Mouse (Mus musculus) MEL (cell line): ENCODE data around the gene Nudc. TPM values are rescaled to one million over a fixed set of nuclear protein-coding genes. Genes with fewer than 3 reads are reported as not detected.

ENCODE experiments used
- DNase-seq: peaks from one replicate; pipeline ENCODE4 v3.0.0; 2011; ENCODE audit warnings: low read depth, low spot score
- H3K27ac ChIP-seq: 2 replicates; pipeline ENCODE4 v1.5.1; 2012; ENCODE audit warnings: low read depth, mild to moderate bottlenecking, control low read depth, low read length, moderate library complexity; ENCODE audit not compliant: control insufficient read depth
- H3K27me3 ChIP-seq, 2 experiments: fragments of 150-350 bp in 1 of 2; sonication (generic) in 1 of 2; 2 replicates each; pipeline ENCODE4 v1.6.1; 2012; ENCODE audit warnings: low read length in 2 of 2, mild to moderate bottlenecking in 2 of 2, improper control_type of control experiment in 1 of 2, moderate library complexity in 1 of 2; ENCODE audit not compliant: insufficient read depth in 2 of 2, control insufficient read depth in 1 of 2
- H3K36me3 ChIP-seq, 2 experiments: 2 replicates each; pipeline ENCODE4 v1.6.1; 2012 to 2014; ENCODE audit warnings: low read length in 2 of 2, improper control_type of control experiment in 1 of 2, inconsistent platforms in 1 of 2, mild to moderate bottlenecking in 1 of 2; ENCODE audit not compliant: insufficient read depth in 2 of 2, control insufficient read depth in 1 of 2
- H3K4me1 ChIP-seq, 2 experiments: fragments of 150-350 bp in 1 of 2; sonication (generic) in 1 of 2; 2 replicates each; pipeline ENCODE4 v1.6.1; 2012; ENCODE audit warnings: low read length in 2 of 2, improper control_type of control experiment in 1 of 2, mild to moderate bottlenecking in 1 of 2; ENCODE audit not compliant: insufficient read depth in 2 of 2, control insufficient read depth in 1 of 2
- H3K4me3 ChIP-seq, 2 experiments: fragments of 150-350 bp in 1 of 2; sonication (generic) in 1 of 2; 2 replicates each; pipeline ENCODE4 v1.5.1; 2012; ENCODE audit warnings: low read depth in 2 of 2, low read length in 2 of 2, mild to moderate bottlenecking in 2 of 2, moderate library complexity in 2 of 2, control low read depth in 1 of 2, improper control_type of control experiment in 1 of 2; ENCODE audit not compliant: control insufficient read depth in 1 of 2, insufficient read depth in 1 of 2
- H3K79me2 ChIP-seq: 2 replicates; pipeline ENCODE4 v1.6.1; 2012; ENCODE audit warnings: mild to moderate bottlenecking, low read length, moderate library complexity; ENCODE audit not compliant: control insufficient read depth, poor library complexity, insufficient read depth
- H3K9ac ChIP-seq: 2 replicates; pipeline ENCODE4 v1.6.1; 2012; ENCODE audit warnings: low read depth, mild to moderate bottlenecking, control low read depth, low read length, moderate library complexity; ENCODE audit not compliant: control insufficient read depth, poor library complexity, severe bottlenecking
- H3K9me3 ChIP-seq: fragments of 150-350 bp; sonication (generic); replicated peaks from 2 replicates; pipeline ENCODE4 v1.6.1; 2012; ENCODE audit warnings: mild to moderate bottlenecking, low read length, improper control_type of control experiment, moderate library complexity; ENCODE audit not compliant: insufficient read depth
- CHD2 ChIP-seq: IDR thresholded peaks from 2 replicates; pipeline ENCODE4 v1.6.1; 2011; ENCODE audit warnings: low read length, improper control_type of control experiment
- CTCF ChIP-seq, 3 experiments: IDR thresholded peaks in 2 of 3; conservative IDR thresholded peaks in 1 of 3; 2 replicates each; pipeline ENCODE4 v1.5.1; 2011 to 2012; ENCODE audit warnings: low read length in 3 of 3, low read depth in 2 of 3, mild to moderate bottlenecking in 2 of 3, improper control_type of control experiment in 1 of 3, inconsistent platforms in 1 of 3, mixed read lengths in 1 of 3, moderate library complexity in 1 of 3; ENCODE audit not compliant: control insufficient read depth in 1 of 3, insufficient read depth in 1 of 3, poor library complexity in 1 of 3, severe bottlenecking in 1 of 3
- E2F4 ChIP-seq: IDR thresholded peaks from 2 replicates; pipeline ENCODE4 v1.6.1; 2011; ENCODE audit warnings: low read depth, low read length, improper control_type of control experiment, borderline replicate concordance
- EP300 ChIP-seq, 2 experiments: IDR thresholded peaks; 2 replicates each; pipeline ENCODE4 v1.6.1; 2011; ENCODE audit warnings: improper control_type of control experiment in 2 of 2, low read length in 2 of 2, low read depth in 1 of 2, mild to moderate bottlenecking in 1 of 2
- ETS1 ChIP-seq: IDR thresholded peaks from 2 replicates; pipeline ENCODE4 v1.6.1; 2012; ENCODE audit warnings: low read depth, mild to moderate bottlenecking, inconsistent platforms, low read length, improper control_type of control experiment, moderate library complexity
- JUND ChIP-seq: IDR thresholded peaks from 2 replicates; pipeline ENCODE4 v1.6.1; 2011; ENCODE audit warnings: low read depth, mild to moderate bottlenecking, improper control_type of control experiment, low read length
- KAT2A ChIP-seq: conservative IDR thresholded peaks from 2 replicates; pipeline ENCODE4 v1.6.1; 2012; ENCODE audit warnings: low read depth, low read length, improper control_type of control experiment, inconsistent platforms
- MAFK ChIP-seq: IDR thresholded peaks from 2 replicates; pipeline ENCODE4 v1.6.1; 2011; ENCODE audit warnings: low read depth, mild to moderate bottlenecking, low read length, improper control_type of control experiment, borderline replicate concordance
- MAZ ChIP-seq: IDR thresholded peaks from 2 replicates; pipeline ENCODE4 v1.6.1; 2012; ENCODE audit warnings: low read depth, mild to moderate bottlenecking, inconsistent platforms, low read length, improper control_type of control experiment
- MEF2A ChIP-seq: IDR thresholded peaks from 2 replicates; pipeline ENCODE4 v1.6.1; 2014; ENCODE audit warnings: low read depth, mild to moderate bottlenecking, inconsistent platforms, low read length, improper control_type of control experiment; ENCODE audit not compliant: poor library complexity, insufficient replicate concordance, severe bottlenecking; ENCODE audit errors: extremely low read depth
- NELFE ChIP-seq: IDR thresholded peaks from 2 replicates; pipeline ENCODE4 v1.6.1; 2011; ENCODE audit warnings: low read depth, low read length, improper control_type of control experiment
- NRF1 ChIP-seq: IDR thresholded peaks from 2 replicates; pipeline ENCODE4 v1.6.1; 2014; ENCODE audit warnings: low read depth, mild to moderate bottlenecking, inconsistent platforms, low read length, improper control_type of control experiment, moderate library complexity; ENCODE audit not compliant: poor library complexity, insufficient read depth, severe bottlenecking
- RAD21 ChIP-seq: IDR thresholded peaks from 2 replicates; pipeline ENCODE4 v1.6.1; 2011; ENCODE audit warnings: mild to moderate bottlenecking, low read depth, low read length, improper control_type of control experiment
- RCOR1 ChIP-seq: IDR thresholded peaks from 2 replicates; pipeline ENCODE4 v1.6.1; 2012; ENCODE audit warnings: low read depth, mild to moderate bottlenecking, inconsistent platforms, low read length, improper control_type of control experiment
- SIN3A ChIP-seq: IDR thresholded peaks from 2 replicates; pipeline ENCODE4 v1.6.1; 2012; ENCODE audit warnings: low read length, improper control_type of control experiment, inconsistent platforms
- TAL1 ChIP-seq: IDR thresholded peaks from 2 replicates; pipeline ENCODE4 v1.6.1; 2012; ENCODE audit warnings: mild to moderate bottlenecking, inconsistent platforms, low read length, moderate library complexity, mixed read lengths
- UBTF ChIP-seq: IDR thresholded peaks from 2 replicates; pipeline ENCODE4 v1.6.1; 2012; ENCODE audit warnings: low read depth, mild to moderate bottlenecking, inconsistent platforms, low read length, improper control_type of control experiment, moderate library complexity, borderline replicate concordance; ENCODE audit not compliant: insufficient read depth
- USF1 ChIP-seq: IDR thresholded peaks from 2 replicates; pipeline ENCODE4 v1.6.1; 2014; ENCODE audit warnings: low read depth, mild to moderate bottlenecking, inconsistent platforms, low read length, improper control_type of control experiment, moderate library complexity
- USF2 ChIP-seq, 2 experiments: IDR thresholded peaks; 2 replicates each; pipeline ENCODE4 v1.6.1; 2011 to 2012; ENCODE audit warnings: improper control_type of control experiment in 2 of 2, low read length in 2 of 2, borderline replicate concordance in 1 of 2, inconsistent platforms in 1 of 2, low read depth in 1 of 2, mild to moderate bottlenecking in 1 of 2; ENCODE audit not compliant: insufficient read depth in 1 of 2
- ZNF384 ChIP-seq: IDR thresholded peaks from 2 replicates; pipeline ENCODE4 v1.6.1; 2012; ENCODE audit warnings: low read depth, mild to moderate bottlenecking, inconsistent platforms, low read length, improper control_type of control experiment
- polyA plus RNA-seq, 2 experiments: library from polyadenylated mRNA; stranded (reverse) in 1 of 2; unstranded in 1 of 2; fragments of >175 nt in 1 of 2; fragments of >200 nt in 1 of 2; gene quantifications; 2 replicates each; pipeline versions ENCODE4 v1.2.1 to v1.2.4; 2012; ENCODE audit warnings: low replicate concordance in 2 of 2, low read depth in 1 of 2; ENCODE audit not compliant: insufficient read length in 2 of 2, insufficient read depth in 1 of 2, missing spikeins in 1 of 2
- total RNA-seq: library from RNA; depleted of rRNA; stranded (reverse); fragments of 300-350 nt; gene quantifications from 2 replicates; pipeline ENCODE4 v1.2.3, GENCODE M21; 2012

The Nudc gene
- total and polyA plus RNA-seq, 3 experiments: 516 to 732 TPM; not detected in 1

- TF ChIP-seq E2F4 (no peak), JUND (no peak), TAL1 (no peak), RAD21 (no peak), SIN3A (peak; percentile 94), CTCF (IDR thresholded peaks at IDR 0.05 in 2 of 3, conservative IDR thresholded peaks at IDR 0.05 in 1 of 3; ENCODE audit: control insufficient read depth in 1 of 3, insufficient read depth in 1 of 3, low read depth in 2 of 3, low read length in 3 of 3, poor library complexity in 1 of 3, severe bottlenecking in 1 of 3) (no peak), MAZ (no peak), EP300 (IDR thresholded peaks at IDR 0.05; ENCODE audit: low read depth in 1 of 2, low read length in 2 of 2) (no peak), CHD2 (no peak), USF1 (peak; percentile 28; the same call in 1 of the 2 replicates)
Observed at GRCm38 (mm10) chr4:133584059-133584951, 38.5 kb upstream of the Nudc start, which contains the start of gene Gpn2 (continued).

GRCm38 (mm10) chr4:133583690-133584058 is 37.9 kb upstream of the Nudc start:
- no peak for TF ChIP-seq MAZ
- TF ChIP-seq UBTF: no peak
- TF ChIP-seq ETS1: no peak
- TF ChIP-seq NELFE: no peak
- no peak for TF ChIP-seq NRF1
- TF ChIP-seq MAFK: no peak
- no peak for TF ChIP-seq KAT2A
- no peak for TF ChIP-seq USF2 (IDR thresholded peaks at IDR 0.05; ENCODE audit: borderline replicate concordance in 1 of 2, insufficient read depth in 1 of 2, low read depth in 1 of 2, low read length in 2 of 2)
- no peak for TF ChIP-seq ZNF384
- TF ChIP-seq MEF2A: no peak
- no peak for TF ChIP-seq RCOR1
- TF ChIP-seq, all 39 proteins: peak for 0
- Histone ChIP-seq H3K79me2 (peaks cover 7% of the 10 kb centered on the region; the same call in 1 of the 2 replicates), H3K9me3 (no peaks in the 10 kb centered on the region), H3K9ac (peak overlapping the region; percentile 83), H3K27ac (peak overlapping the region; percentile 81), H3K4me3 (peak overlapping the region; percentile 86 to 95), H3K36me3 (peaks cover 0 to 3% of the 10 kb centered on the region in 2 experiments; a peak in 2 of 4 replicates), H3K27me3 (no peaks in the 10 kb centered on the region), H3K4me1 (peaks cover 0 to 6% of the 10 kb centered on the region in 2 experiments; a peak in 2 of 4 replicates)
- no peak for DNase-seq
